Mouse (Mus musculus) heart, embryonic 13.5 days (tissue): ENCODE results near the gene Nat8f2. TPM values are rescaled to one million over a fixed set of nuclear protein-coding genes. Genes with fewer than 3 reads are reported as not detected.
"Not testable (repeated sequence)": the region's sequence is repeated elsewhere in the genome, so short reads cannot be mapped to it uniquely, and the experiment has no call there.

ENCODE experiments used
- ATAC-seq: fragments of 200-750 bp; cut with Nextera tagmentation; 2 replicates; pipeline ENCODE4 v1.8.0; 2017; ENCODE audit warnings: moderate TSS enrichment; ENCODE audit not compliant: insufficient number of reproducible peaks, low FRiP score, low TSS enrichment; ENCODE audit errors: extremely low read depth
- H3K27ac ChIP-seq: fragments of 300-500 bp; sonication (generic); replicated peaks from 2 replicates; pipeline ENCODE4 v1.5.1; 2015; ENCODE audit warnings: moderate library complexity, mild to moderate bottlenecking, inconsistent platforms
- H3K27me3 ChIP-seq: fragments of 300-500 bp; sonication (generic); replicated peaks from 2 replicates; pipeline ENCODE4 v1.6.1; 2015; ENCODE audit warnings: mild to moderate bottlenecking, inconsistent platforms
- H3K36me3 ChIP-seq: fragments of 300-500 bp; sonication (generic); 2 replicates; pipeline ENCODE4 v1.6.1; 2015; ENCODE audit warnings: mild to moderate bottlenecking, inconsistent platforms
- H3K4me1 ChIP-seq: fragments of 300-500 bp; sonication (generic); 2 replicates; pipeline ENCODE4 v1.6.1; 2015; ENCODE audit warnings: inconsistent platforms
- H3K4me2 ChIP-seq: fragments of 300-500 bp; sonication (generic); 2 replicates; pipeline ENCODE4 v1.6.1; 2015; ENCODE audit warnings: inconsistent platforms, mild to moderate bottlenecking, moderate library complexity
- H3K4me3 ChIP-seq: fragments of 300-500 bp; sonication (generic); 2 replicates; pipeline ENCODE4 v1.5.1; 2015; ENCODE audit warnings: moderate library complexity, mild to moderate bottlenecking, inconsistent platforms
- H3K9ac ChIP-seq: fragments of 300-500 bp; sonication (generic); 2 replicates; pipeline ENCODE4 v1.6.1; 2015; ENCODE audit warnings: inconsistent platforms, mild to moderate bottlenecking, moderate library complexity
- H3K9me3 ChIP-seq: fragments of 300-500 bp; sonication (generic); 2 replicates; pipeline ENCODE4 v1.6.1; 2016; ENCODE audit warnings: inconsistent platforms
- WGBS: fragments of 180-500 bp; shearing (Covaris S2); methylation state at CpG from one replicate; pipeline ENCODE4 v1.1.7; 2015; ENCODE audit warnings: mixed read lengths; 5-methylcytosine and 5-hydroxymethylcytosine counted together
- polyA plus RNA-seq: library from polyadenylated mRNA; unstranded; fragments of >200 nt; fragmentation: Nextera tagmentation; extraction: Ambion mirVana; gene quantifications from 2 replicates; pipeline ENCODE4 v1.2.1, GENCODE M21; 2015

Nat8f2 gene
- not detected in 2 replicates for polyA plus RNA-seq

GRCm38 (mm10) chr6:85869006-85869405 lies at the start of gene Nat8f2:
TSS of gene Nat8f2 (minus strand) at chr6:85869158.
- not testable (repeated sequence) for ATAC-seq, H3K4me2 ChIP-seq, H3K27ac ChIP-seq, H3K4me1 ChIP-seq, H3K36me3 ChIP-seq, H3K27me3 ChIP-seq, H3K9ac ChIP-seq, H3K4me3 ChIP-seq, H3K9me3 ChIP-seq
- WGBS: 80% methylated on average over 5 of the region's 5 CpGs

GRCm38 (mm10) chr6:85918341-85918740 lies 49.4 kb upstream of the Nat8f2 start:
- H3K4me3 ChIP-seq, ATAC-seq, H3K9me3 ChIP-seq, H3K27ac ChIP-seq, H3K27me3 ChIP-seq, H3K4me2 ChIP-seq, H3K9ac ChIP-seq: not testable (repeated sequence)
- H3K4me1 ChIP-seq: peaks cover 13% of the 10 kb centered on the region
- peaks cover 20% of the 10 kb centered on the region for H3K36me3 ChIP-seq
- WGBS: 91% methylated on average over 3 of the region's 3 CpGs

GRCm38 (mm10) chr6:85916596-85916995 lies 47.6 kb upstream of the Nat8f2 start:
- no peaks in the 10 kb centered on the region for H3K9me3 ChIP-seq
- peaks cover 13% of the 10 kb centered on the region for H3K4me1 ChIP-seq
- peak overlapping the region; percentile 94 for H3K4me2 ChIP-seq
- no peaks in the 10 kb centered on the region for H3K27me3 ChIP-seq
- peaks cover 4% of the 10 kb centered on the region for H3K36me3 ChIP-seq
- H3K27ac ChIP-seq: peak overlapping the region; percentile 88
- ATAC-seq: no peak
- peak overlapping the region; percentile 88 for H3K9ac ChIP-seq
- 78% methylated on average over 6 of the region's 6 CpGs for WGBS
- peak overlapping the region; percentile 71 for H3K4me3 ChIP-seq

GRCm38 (mm10) chr6:85915539-85916513 lies 46.9 kb upstream of the Nat8f2 start, which contains the start of gene Nat8f1:
TSS of gene Nat8f1 (minus strand) at chr6:85915687.
- not testable (repeated sequence) for H3K27me3 ChIP-seq, H3K36me3 ChIP-seq, H3K9me3 ChIP-seq
- peak within 1 kb of the TSS; percentile 71 for H3K4me3 ChIP-seq
- WGBS: under 1% methylated on average over 60 of the region's 61 CpGs
- H3K4me1 ChIP-seq: peaks cover 13% of the 10 kb centered on the region
- ATAC-seq: peak; percentile 91
- H3K9ac ChIP-seq: peak within 1 kb of the TSS; percentile 88
- H3K4me2 ChIP-seq: peak within 1 kb of the TSS; percentile 94
- H3K27ac ChIP-seq: peak within 1 kb of the TSS; percentile 88

GRCm38 (mm10) chr6:85915141-85915538 lies 46.2 kb upstream of the Nat8f2 start:
- Histone ChIP-seq H3K9ac (peak overlapping the region; percentile 88), H3K36me3 (no peaks in the 10 kb centered on the region), H3K27ac (peak overlapping the region; percentile 88), H3K4me3 (peak overlapping the region; percentile 71), H3K27me3 (no peaks in the 10 kb centered on the region), H3K4me2 (peak overlapping the region; percentile 94), H3K9me3 (no peaks in the 10 kb centered on the region), H3K4me1 (peaks cover 13% of the 10 kb centered on the region)
- no peak for ATAC-seq
- 3% methylated on average over 11 of the region's 11 CpGs for WGBS

- H3K4me1 ChIP-seq: peaks cover 12% of the 10 kb centered on the region
- no peaks in the 10 kb centered on the region for H3K36me3 ChIP-seq
- H3K9me3 ChIP-seq: no peaks in the 10 kb centered on the region
- no peak within 1 kb of the TSS for H3K4me2 ChIP-seq
- ATAC-seq: no peak
- no peak within 1 kb of the TSS for H3K4me3 ChIP-seq
- H3K27ac ChIP-seq: no peak within 1 kb of the TSS
- no peaks in the 10 kb centered on the region for H3K27me3 ChIP-seq
- WGBS: 81% methylated on average over 3 of the region's 3 CpGs
- no peak within 1 kb of the TSS for H3K9ac ChIP-seq
These were observed 42.6 kb upstream of the Nat8f2 start, which contains the start of gene Tprkb for GRCm38 (mm10) chr6:85911587-85911986. TSS of gene Tprkb (plus strand) at chr6:85911865.

GRCm38 (mm10) chr6:85909704-85910103 lies 40.7 kb upstream of the Nat8f2 start:
- H3K36me3 ChIP-seq: no peaks in the 10 kb centered on the region
- no peaks in the 10 kb centered on the region for H3K9me3 ChIP-seq
- H3K4me2 ChIP-seq: no peak overlapping the region
- no peak overlapping the region for H3K4me3 ChIP-seq
- H3K4me1 ChIP-seq: peaks cover 4% of the 10 kb centered on the region
- H3K27ac ChIP-seq: no peak overlapping the region
- 90% methylated on average over 1 of the region's 1 CpGs for WGBS
- H3K27me3 ChIP-seq: 0 out of 2 replicates have a peak, but pooled peaks cover 3% of the 10 kb centered on the region
- no peak overlapping the region for H3K9ac ChIP-seq
- ATAC-seq: no peak

GRCm38 (mm10) chr6:85908341-85908740 lies 39.4 kb upstream of the Nat8f2 start:
- H3K27me3 ChIP-seq: 0 out of 2 replicates have a peak, but pooled peaks cover 3% of the 10 kb centered on the region

GRCm38 (mm10) chr6:85906911-85907351 lies 38.0 kb upstream of the Nat8f2 start:
- 77% methylated on average over 2 of the region's 2 CpGs for WGBS
- H3K4me3 ChIP-seq: not testable (repeated sequence)

More at GRCm38 (mm10) chr6:85908341-85908740, 39.4 kb upstream of the Nat8f2 start:
- no peak overlapping the region for H3K27ac ChIP-seq
- ATAC-seq: no peak
- H3K36me3 ChIP-seq: no peaks in the 10 kb centered on the region
- H3K4me3 ChIP-seq: no peak overlapping the region
- no peak overlapping the region for H3K4me2 ChIP-seq
- no peaks in the 10 kb centered on the region for H3K9me3 ChIP-seq
- no peak overlapping the region for H3K9ac ChIP-seq
- WGBS: 56% methylated on average over 3 of the region's 3 CpGs
- H3K4me1 ChIP-seq: no peaks in the 10 kb centered on the region

GRCm38 (mm10) chr6:85904642-85905061 lies 35.7 kb upstream of the Nat8f2 start, which contains the start of gene Nat8f4:
TSS of gene Nat8f4 (minus strand) at chr6:85904884.
- not testable (repeated sequence) for H3K27me3 ChIP-seq, H3K27ac ChIP-seq, ATAC-seq, H3K9ac ChIP-seq, H3K36me3 ChIP-seq, H3K9me3 ChIP-seq, H3K4me1 ChIP-seq
- H3K4me3 ChIP-seq: peak within 1 kb of the TSS; percentile 45
- 20% methylated on average over 20 of the region's 20 CpGs for WGBS
- H3K4me2 ChIP-seq: peak within 1 kb of the TSS; percentile 62

More at GRCm38 (mm10) chr6:85906911-85907351, 38.0 kb upstream of the Nat8f2 start:
- not testable (repeated sequence) for H3K9me3 ChIP-seq, H3K4me2 ChIP-seq, H3K4me1 ChIP-seq, H3K9ac ChIP-seq, H3K27me3 ChIP-seq, H3K27ac ChIP-seq, H3K36me3 ChIP-seq, ATAC-seq

- no peak for ATAC-seq
- Histone ChIP-seq H3K9ac (no peak overlapping the region), H3K27ac (no peak overlapping the region), H3K4me3 (no peak overlapping the region), H3K4me1 (no peaks in the 10 kb centered on the region), H3K4me2 (no peak overlapping the region), H3K36me3 (no peaks in the 10 kb centered on the region), H3K9me3 (no peaks in the 10 kb centered on the region), H3K27me3 (0 out of 2 replicates have a peak, but pooled peaks cover 3% of the 10 kb centered on the region)
- WGBS: 90% methylated on average over 2 of the region's 2 CpGs
These were observed 33.3 kb upstream of the Nat8f2 start for GRCm38 (mm10) chr6:85902303-85902702.
